Mouse (Mus musculus): ENCODE results near the gene D630023F18Rik.

GRCm38 (mm10) chr1:65131671-65132070, 8.7 kb upstream of the D630023F18Rik start:
- TF ChIP-seq CTCF (IDR thresholded peaks at IDR 0.05; ENCODE audit: low read depth, low read length) (no peak), POLR2A (IDR thresholded peaks at IDR 0.05; ENCODE audit: extremely low read depth, insufficient read depth, low read length) (no peak)

Data from liver, adult 2 months (tissue).